Mouse (Mus musculus): ENCODE measurements around the gene Slc25a10.
A peak's percentile ranks its signal among the peaks of the same experiment; 100 is the strongest.

Gene Slc25a10

DNA sequence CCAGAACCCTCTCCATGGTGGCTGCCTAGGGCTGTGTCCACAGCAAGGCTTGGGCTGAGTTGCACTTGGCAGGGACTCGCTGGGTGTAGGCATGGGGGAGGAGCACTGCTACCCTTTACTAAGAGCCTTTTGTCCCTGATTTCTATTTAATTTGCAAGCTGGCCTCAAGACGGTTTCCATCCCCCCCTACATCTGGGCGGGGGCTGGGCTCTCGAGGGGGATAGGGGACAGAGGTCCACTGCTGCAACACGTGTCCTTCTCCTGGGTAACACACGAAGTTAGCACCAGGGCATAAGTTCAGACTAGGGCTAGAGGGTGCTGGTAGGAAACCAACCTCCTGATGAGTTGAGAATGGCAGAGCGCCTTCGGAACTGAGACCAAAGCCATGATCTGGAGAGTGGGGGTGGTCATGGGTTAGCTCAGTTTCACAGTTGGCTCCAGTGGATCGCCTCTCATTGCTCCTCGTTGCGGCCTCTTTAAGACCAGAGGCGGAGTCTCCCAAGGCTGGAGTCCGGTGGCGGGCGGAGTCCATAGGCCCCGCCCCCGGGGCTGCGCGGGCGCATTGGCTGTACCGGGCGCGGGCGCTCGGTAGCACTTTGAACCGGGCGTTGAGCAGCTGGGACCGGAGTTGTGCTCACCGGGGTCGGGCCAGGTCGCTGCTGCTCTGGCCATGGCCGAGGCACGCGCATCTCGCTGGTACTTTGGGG lies at the start of gene Slc25a10:
TSS of gene Slc25a10 (plus strand) at position 524 of the 707 bp plus-strand sequence.
- peak; percentile 77 for DNase-seq (ENCODE audit: low read depth, low spot score)

DNA sequence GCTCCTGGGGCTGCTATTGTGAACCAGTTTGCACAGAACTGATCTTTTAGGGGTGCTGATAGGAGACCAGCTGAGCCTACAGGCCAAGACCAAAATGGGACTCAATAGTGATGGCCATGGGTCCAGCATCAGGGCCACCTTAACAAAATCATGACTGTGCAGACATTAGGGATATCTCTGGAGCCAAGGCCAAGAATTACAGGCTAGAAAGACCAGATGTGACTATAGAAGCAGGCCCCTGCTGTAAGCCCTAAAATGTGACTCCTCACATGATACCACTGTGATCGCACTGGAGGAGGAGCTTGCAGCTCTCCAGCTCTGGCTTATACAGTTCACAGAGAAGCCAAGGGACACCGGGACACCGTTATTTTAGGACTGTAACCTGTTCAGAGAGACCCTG lies 49.3 kb upstream of the Slc25a10 start, which contains the start of gene Tspan10:
TSS of gene Tspan10 (plus strand) at position 301 of the 400 bp plus-strand sequence.
- DNase-seq (ENCODE audit: low read depth, low spot score) = no peak

DNA sequence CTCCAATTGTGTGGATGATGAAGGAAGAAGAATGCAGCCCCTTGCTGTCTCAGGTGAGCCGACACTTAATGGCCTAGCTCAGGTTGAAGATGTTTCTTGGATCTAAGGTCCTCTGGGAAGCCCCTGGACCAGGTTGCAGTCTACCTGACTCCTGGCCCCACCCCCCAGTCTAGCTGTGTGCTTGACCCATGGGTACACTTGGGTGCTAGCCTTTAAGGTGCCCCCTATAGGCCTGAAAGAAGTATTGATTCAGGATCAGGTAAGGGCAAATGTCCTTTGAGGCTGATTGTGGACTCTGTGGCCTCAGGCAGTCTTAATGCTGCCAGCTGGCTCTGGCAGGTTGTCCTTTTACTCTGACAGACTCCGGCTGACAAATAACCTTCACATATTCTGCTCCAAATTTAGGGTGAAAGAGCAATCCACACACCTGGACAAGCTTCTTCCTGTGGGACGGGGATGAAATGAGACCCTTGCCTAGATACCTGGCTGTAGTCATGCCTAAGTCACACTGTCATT lies 48.8 kb upstream of the Slc25a10 start:
- DNase-seq (ENCODE audit: low read depth, low spot score) = no peak

DNA sequence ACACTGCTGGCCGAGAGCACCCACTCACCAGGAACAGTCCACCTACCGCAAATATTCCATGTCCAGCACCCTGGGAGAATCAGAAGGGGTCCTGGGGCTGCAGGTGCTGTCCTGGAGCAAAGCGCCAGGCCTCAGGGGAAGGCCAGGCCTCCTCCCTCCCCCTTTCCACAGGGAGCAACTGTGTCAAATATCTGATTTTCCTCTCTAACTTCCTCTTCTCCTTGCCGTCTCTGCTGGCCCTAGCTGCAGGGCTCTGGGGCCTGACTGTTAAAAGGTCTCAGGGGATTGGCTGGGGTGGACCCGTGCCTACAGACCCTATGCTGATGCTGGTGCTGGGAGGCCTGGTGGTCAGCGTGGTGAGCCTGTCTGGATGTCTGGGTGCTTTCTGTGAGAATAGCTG lies 47.5 kb upstream of the Slc25a10 start:
- no peak for DNase-seq (ENCODE audit: low read depth, low spot score)

DNA sequence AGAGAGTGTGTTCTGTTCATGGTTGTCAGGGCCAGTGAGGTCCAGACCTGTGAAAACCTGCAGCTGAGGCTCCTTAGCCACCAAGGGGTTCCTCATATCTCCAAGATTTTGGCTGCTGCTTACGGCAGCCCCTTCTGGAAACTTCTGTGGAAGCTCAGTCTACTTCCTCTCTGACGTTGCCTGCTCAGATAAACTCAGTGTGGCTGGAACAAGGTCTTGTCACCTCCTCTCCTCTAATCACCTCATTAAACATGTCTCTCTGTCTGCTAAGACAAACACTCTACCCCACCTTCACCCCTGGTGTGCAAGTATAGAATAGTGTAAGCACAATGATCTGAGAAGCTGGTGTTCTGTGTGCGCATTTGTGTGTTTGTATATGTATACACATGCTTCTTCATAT lies 46.2 kb upstream of the Slc25a10 start:
- no peak for DNase-seq (ENCODE audit: low read depth, low spot score)

DNA sequence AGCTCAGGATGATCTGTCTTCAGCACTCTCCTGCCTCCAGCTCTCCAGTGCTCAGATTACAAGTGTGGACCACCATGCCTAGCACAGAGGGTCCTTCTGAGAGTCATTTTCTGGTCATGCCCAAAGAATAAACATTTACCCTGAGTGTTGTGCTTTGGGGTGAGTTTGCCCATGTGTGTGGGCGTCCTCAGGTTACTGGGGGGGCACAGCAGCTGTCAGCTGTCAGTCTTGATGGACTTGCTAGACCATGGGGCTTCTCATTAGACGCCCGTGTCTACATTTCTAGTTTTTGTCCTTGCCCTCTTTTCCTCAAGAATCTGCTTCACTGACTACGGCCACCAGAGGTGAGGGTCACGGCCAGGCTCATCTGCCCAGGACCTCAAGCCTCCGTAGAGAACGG lies 44.5 kb upstream of the Slc25a10 start:
- DNase-seq (ENCODE audit: low read depth, low spot score) = no peak

DNA sequence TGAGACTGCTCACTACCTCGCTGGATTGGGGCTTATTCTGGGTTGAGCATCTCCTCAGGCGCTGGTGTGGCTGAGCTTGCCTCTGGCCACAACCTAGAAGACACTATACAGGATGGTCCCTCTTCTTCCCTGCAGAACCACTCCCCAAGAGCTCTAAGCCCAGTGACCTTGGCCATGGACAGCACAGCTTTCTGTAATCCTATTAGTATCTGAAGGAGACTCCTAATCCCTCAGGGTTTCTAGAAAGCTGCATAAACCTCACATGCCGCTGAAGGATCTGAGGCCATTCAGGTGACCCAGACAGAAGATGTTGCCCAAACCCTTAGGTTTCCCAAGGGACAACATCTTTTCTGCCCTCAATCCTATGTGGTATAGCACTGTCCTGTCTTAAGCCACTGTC lies 39.4 kb upstream of the Slc25a10 start:
- DNase-seq (ENCODE audit: low read depth, low spot score) = peak; percentile 65

DNA sequence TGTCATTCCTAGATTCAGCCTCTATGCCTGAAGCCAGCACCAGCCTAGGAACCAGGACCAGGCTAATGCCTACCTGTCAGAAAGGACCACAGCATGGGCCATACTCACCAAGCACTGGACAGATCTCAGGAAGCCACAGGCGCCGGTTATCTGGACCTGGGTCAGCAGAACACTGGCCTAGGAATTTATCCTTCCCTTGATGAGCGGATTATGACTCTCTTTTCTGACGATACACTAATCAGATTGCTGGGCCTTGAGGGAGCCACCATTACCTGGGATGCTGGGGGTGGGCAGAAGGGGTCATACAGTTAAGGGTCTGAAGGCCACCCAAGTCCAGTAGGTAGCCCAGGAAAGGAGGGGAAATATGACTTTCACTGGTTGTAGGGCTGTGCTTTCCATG lies 38.3 kb upstream of the Slc25a10 start, which contains the start of gene Pde6g:
TSS of gene Pde6g (minus strand) at position 195 of the 400 bp plus-strand sequence.
- peak; percentile 51 for DNase-seq (ENCODE audit: low read depth, low spot score)

DNA sequence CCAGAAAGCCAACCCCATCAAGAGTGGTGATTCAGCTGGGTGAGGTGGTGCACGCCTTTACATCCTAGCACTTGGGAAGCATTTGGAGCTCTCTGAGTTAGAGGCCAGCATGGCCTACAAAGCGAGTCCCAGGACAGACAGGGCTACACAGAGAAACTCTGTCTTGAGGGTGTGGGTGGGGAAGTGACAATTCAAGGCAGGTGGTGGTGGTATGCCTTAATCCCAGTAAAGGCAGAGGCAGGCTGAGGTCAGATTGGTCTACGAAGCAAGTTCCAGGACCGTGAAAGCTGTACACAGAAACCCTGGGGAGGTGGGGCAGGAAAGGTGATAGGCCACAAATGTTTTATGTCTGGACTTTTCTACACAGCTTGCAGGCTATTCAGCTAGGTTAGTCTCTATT lies 36.7 kb upstream of the Slc25a10 start:
- no peak for DNase-seq (ENCODE audit: low read depth, low spot score)

DNA sequence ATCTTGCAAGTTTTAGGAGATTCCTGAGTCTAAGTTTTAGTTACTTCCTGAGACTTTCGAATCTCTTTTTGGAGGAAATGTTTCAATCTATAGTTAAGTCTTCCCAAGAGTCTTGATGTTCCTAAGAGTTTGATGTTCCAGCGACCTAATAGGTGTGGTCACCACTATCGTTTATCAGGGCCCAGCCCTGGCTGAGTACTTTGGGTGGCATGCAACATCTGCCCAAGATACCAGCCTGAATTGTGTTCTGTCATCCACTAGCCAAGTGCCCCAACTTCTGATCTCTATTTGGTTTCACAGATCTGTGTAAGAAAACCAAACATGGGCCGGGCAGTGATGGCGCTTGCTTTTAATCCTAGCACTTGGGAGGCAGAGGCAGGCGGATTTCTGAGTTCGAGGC lies 36.2 kb upstream of the Slc25a10 start:
- DNase-seq (ENCODE audit: low read depth, low spot score) = no peak

DNA sequence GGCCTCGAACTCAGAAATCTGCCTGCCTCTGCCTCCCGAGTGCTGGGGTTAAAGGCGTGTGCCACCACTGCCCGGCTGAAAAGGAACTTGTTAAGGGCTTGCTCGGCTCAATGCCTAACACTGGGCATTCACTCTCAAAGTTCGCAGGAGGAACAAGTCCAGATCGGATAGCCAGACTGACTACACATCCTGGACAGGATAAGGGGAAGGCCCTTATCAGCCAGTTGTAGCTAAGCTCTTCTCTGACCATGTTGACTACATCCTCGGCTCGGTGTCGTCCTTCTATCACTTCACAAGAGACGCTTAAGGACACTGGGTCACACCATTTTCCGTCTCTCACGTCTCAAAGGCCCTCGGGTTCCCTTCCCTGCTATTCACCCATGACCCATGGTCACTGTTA lies 34.3 kb upstream of the Slc25a10 start:
- DNase-seq (ENCODE audit: low read depth, low spot score) = no peak

DNA sequence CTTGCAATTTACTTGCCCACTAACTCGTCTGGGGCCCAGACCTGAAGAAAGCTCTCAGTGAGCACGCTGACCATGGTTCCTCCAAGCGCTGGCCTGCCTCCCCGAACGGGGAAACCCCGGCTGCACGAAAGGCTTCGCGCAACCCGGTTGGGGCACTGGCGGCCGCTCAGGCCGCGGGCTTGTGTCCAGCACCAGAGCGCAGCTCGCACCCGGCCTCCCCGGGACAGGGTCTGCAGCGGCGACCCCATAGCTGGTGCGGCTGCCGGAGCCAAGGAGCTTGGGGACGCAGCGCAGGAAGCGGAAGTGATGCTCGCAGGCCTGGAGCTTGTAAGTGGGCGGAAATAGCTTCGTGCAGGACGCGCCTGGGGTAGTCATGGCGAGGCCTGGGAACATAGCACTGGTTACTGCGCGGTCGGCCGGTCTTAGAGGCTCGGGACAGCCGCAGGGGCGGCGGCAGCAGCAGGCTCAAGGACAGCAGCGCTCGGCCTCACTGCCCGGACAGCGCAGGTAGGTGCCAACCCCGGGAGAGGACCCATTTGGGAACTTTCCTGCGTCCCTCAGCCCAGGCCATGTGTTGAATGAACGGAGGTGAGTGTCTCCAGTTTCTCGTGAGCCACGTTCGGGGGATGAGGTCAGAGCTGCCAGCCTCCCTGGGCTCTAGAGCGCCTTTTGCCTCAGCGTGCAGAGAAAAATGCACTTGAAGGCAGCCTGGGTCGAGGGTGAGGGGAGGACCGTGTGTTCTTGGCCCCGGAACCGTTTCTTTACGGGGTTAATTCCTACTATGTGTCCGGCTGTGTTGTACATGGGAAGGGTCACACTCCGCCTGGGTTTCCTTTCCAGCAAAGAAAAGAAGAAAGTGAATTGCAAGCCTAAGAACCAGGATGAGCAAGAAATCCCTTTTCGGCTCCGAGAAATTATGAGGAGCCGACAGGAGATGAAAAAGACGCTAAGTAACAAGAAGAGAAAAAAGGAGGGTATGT lies 33.6 kb upstream of the Slc25a10 start, which contains the start of the genes Oxld1 and Ccdc137:
TSS of gene Oxld1 (minus strand) at position 297 of the 980 bp plus-strand sequence.
TSS of gene Ccdc137 (plus strand) at position 344 of the 980 bp plus-strand sequence.
- peak; percentile 73 for DNase-seq (ENCODE audit: low read depth, low spot score)

DNA sequence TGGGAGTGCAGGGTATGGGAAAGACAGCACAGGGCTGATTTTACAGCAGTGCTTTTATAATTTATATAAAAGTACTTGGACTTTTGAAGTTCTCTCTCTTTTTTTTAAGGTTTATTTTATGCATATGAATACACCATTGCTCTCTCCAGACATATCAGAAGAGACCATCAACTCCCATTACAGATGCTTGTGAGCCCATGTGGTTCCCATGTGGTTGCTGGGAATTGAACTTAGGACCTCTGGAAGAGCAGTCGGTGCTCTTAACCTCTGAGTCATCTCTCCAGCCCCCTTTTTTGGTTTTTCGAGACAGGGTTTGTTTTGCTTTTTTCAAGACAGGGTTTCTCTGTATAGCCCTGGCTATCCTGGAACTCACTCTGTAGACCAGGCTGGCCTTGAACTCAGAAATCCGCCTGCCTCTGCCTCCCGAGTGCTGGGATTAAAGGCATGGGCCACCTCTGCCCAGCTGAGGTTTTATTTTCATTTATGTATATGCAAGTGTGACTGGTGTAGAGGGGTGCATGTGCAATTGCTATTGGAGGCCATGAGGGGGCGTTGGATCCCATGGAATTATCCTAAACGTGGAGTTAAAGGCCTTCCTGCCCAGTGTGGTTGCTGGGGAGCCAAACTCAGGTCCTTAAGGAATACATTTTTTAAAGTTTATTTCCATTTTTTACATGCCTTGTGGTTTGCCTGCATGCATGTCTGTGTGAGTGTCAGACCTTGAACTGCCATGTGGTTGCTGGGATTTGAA lies 32.6 kb upstream of the Slc25a10 start:
- no peak for DNase-seq (ENCODE audit: low read depth, low spot score)

DNA sequence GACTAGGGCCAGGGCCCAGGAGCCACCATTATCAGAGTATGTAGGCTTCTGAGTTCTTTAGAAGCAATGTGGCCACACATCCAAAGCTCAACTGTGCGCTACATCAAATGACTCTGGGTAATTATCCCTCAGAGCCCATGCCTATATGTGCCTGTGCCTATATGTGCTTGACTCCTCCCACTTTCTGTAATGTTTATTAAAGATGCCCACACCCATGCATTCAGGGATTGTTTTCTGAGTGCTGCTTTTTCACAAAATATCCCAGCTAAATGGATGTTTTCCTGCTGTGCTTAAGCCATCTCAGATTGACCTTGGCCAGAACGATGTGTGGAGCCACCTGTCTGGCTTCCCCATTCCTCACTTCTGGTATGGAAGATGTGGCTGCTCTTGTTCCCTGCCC lies 28.1 kb upstream of the Slc25a10 start:
- no peak for DNase-seq (ENCODE audit: low read depth, low spot score)

DNA sequence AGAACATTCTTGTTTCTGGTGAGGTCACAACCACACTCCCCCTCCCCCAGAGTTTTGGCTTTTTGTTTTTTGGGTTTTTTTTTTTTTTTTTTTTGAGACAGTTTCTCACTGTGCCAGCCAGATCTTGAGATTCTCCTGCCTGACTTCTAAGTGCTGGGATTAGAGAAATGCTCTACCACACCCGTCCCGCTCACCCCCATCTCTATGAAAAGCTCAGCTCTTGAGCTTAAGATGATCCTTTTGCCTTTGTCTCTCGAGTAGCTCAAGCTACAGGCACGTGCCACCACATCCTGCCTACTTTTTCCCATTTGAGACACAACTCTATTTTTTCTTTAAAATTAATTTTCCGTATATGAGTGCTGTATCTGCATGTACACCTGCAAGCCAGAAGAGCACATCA lies 27.3 kb upstream of the Slc25a10 start:
- no peak for DNase-seq (ENCODE audit: low read depth, low spot score)

DNA sequence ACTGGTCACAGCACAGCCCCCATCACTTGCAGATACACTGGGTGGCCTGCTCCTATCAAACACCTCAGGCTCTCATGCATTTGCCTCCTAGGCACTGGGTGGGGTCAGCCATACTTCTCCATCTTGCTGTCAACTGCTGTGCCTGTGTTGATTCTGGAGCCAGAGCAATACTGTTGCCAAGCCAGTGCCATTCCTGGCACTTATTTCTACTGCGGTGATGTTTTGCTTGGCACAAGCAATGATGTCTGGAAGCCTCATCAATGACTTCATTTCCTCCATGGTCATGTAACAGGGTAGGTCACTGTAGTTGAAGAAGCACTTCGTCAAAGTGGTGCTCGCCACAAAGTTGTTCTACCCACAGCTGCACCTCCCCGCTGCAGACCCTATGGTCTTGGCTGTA lies 26.1 kb upstream of the Slc25a10 start:
- DNase-seq (ENCODE audit: low read depth, low spot score) = no peak

DNA sequence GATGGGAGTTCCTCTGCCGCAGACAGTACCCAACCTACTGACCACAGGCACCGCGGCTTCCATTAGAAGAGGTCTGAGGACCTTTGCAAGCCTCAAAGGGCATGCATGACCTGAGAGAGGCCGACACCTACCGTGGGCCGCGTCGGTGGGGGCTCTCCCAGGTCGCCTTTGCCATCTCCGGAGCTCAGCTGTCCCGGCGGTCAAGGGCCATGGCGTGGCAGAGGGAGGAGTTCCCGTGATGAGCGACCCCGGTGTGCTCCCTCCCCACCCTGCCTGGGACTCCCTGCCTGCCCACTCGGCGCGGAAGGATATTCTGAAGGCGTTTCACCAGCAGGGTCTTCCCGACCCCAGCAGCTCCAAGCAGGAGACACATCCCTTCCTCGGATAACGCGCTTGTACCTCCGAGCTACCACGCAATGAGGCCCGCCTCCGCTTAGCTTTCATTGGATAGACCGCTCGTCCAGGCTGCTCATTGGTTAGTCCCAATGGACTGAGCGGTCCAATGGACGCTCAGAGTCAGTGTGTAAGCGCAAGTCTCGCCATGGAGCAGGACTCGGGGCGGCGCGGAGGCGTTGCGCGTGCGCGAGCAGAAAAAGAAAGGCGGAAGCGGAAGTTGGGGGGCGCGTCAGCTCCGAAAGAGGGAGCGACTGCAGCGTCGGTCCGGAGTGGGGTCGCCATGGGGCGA lies 24.4 kb upstream of the Slc25a10 start, which contains the start of gene Arl16:
TSS of gene Arl16 (minus strand) at position 557 of the 685 bp plus-strand sequence.
- DNase-seq (ENCODE audit: low read depth, low spot score) = peak; percentile 97

DNA sequence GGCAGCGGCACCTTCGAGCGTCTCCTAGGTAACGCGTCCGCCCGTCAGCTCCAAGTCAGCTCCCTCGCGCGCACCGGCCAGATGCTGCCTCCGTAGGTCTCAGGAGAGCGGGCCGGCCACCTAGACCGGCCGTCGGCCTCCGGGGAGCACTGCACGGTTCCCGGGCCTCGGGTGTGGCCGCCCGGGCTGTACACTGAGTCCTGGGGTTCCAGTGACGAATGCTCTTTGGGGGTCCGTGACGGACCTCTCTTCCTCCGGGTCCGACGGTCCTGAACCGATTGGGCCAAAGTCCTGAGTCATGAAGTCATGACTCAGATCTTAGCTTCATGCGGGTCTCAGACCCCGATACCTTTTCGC lies 23.9 kb upstream of the Slc25a10 start:
- DNase-seq (ENCODE audit: low read depth, low spot score) = no peak

DNA sequence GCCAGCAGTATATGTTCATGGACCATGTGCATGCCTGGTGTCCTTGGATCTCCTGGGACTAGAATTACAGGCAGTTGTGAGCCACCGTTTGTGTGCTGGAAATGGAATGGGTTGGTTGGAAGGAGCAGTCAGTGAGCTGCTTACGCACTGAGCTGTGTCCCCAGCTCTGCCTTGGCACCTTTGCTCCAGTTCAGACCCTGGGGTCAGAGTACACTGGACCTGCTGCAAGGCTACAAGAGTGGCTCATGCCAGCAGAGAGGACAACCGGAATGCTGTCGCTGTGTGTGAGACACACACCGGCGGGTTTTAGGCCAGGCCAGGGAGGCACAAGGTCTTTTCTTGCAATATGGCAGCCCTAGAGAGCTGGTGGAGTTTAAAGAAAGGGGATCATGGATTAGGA lies 19.6 kb upstream of the Slc25a10 start:
- DNase-seq (ENCODE audit: low read depth, low spot score) = no peak

DNA sequence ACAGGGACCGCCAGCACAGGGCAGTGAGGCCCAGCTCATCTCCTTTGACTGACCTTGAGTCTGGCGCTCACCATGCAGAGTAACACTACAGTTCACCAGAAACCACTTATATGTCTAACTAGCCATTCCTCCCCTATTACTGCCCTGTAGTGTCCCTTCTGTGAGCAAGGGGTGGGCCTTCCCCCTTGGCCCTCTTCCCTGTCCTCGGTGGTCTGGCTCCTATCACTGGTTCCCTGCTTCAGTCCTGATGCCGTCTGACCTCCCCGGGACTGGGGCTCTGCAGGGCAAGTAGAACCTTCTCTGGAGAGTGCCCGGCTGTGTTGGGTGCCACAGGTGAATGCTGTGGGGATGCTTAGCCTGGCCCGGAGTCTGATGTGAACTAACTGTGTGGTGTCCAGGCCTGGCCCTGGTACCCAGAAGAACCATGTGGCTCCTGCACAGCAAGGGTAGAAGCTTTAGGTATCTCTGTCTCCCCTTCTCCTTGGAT lies 8.1 kb upstream of the Slc25a10 start:
- no peak for DNase-seq (ENCODE audit: low read depth, low spot score)

Data from retina, postnatal 7 days (tissue).